Mouse (Mus musculus): Measurements from ENCODE around the gene Slc12a8. TPM values are rescaled to one million over a fixed set of nuclear protein-coding genes. Genes with fewer than 3 reads are reported as not detected.

Gene Slc12a8
- polyA plus RNA-seq, 1 experiment from 2014 or later: 6.2 TPM

GRCm38 (mm10) chr16:33606691-33607532 is 89.8 kb downstream of the Slc12a8 start:
- no peak overlapping the region for H3K4me3 ChIP-seq (replicated peaks)
- no peak overlapping the region for H3K27ac ChIP-seq
- no peak overlapping the region for H3K9ac ChIP-seq
- H3K4me2 ChIP-seq (replicated peaks): no peak overlapping the region
- no peak for ATAC-seq
- no peaks in the 10 kb centered on the region for H3K9me3 ChIP-seq
- no peaks in the 10 kb centered on the region for H3K27me3 ChIP-seq (replicated peaks)
- 65% methylated on average over 8 of the region's 8 CpGs for WGBS
- H3K4me1 ChIP-seq (replicated peaks): peaks cover 6% of the 10 kb centered on the region; the same call in 1 of the 2 replicates
- H3K36me3 ChIP-seq: no peaks in the 10 kb centered on the region

- 59% methylated on average over 2 of the region's 2 CpGs for WGBS
- no peak for ATAC-seq
- H3K27ac ChIP-seq: no peak overlapping the region
- no peaks in the 10 kb centered on the region for H3K36me3 ChIP-seq
- no peaks in the 10 kb centered on the region for H3K27me3 ChIP-seq (replicated peaks)
- H3K4me2 ChIP-seq (replicated peaks): no peak overlapping the region
- H3K9me3 ChIP-seq: no peaks in the 10 kb centered on the region
- H3K4me3 ChIP-seq (replicated peaks): no peak overlapping the region
- H3K4me1 ChIP-seq (replicated peaks): peaks cover 6% of the 10 kb centered on the region; the same call in 1 of the 2 replicates
- H3K9ac ChIP-seq: no peak overlapping the region
These were observed 92.4 kb downstream of the Slc12a8 start for GRCm38 (mm10) chr16:33609554-33609953.

- 83% methylated on average over 7 of the region's 7 CpGs for WGBS
These were observed 93.3 kb downstream of the Slc12a8 start for GRCm38 (mm10) chr16:33610466-33610865.

GRCm38 (mm10) chr16:33611291-33611690 is 94.2 kb downstream of the Slc12a8 start:
- Histone ChIP-seq H3K4me3 (replicated peaks) (no peak overlapping the region), H3K9ac (no peak overlapping the region), H3K4me2 (replicated peaks) (no peak overlapping the region), H3K9me3 (no peaks in the 10 kb centered on the region), H3K27ac (no peak overlapping the region), H3K36me3 (no peaks in the 10 kb centered on the region), H3K27me3 (replicated peaks) (no peaks in the 10 kb centered on the region), H3K4me1 (replicated peaks) (peaks cover 6% of the 10 kb centered on the region; the same call in 1 of the 2 replicates)
- ATAC-seq: no peak
- WGBS: 78% methylated on average over 8 of the region's 8 CpGs

More at GRCm38 (mm10) chr16:33610466-33610865, 93.3 kb downstream of the Slc12a8 start:
- peaks cover 6% of the 10 kb centered on the region; the same call in 1 of the 2 replicates for H3K4me1 ChIP-seq (replicated peaks)
- no peak overlapping the region for H3K4me2 ChIP-seq (replicated peaks)
- no peak overlapping the region for H3K27ac ChIP-seq
- no peaks in the 10 kb centered on the region for H3K9me3 ChIP-seq
- ATAC-seq: no peak
- no peak overlapping the region for H3K4me3 ChIP-seq (replicated peaks)
- no peaks in the 10 kb centered on the region for H3K27me3 ChIP-seq (replicated peaks)
- H3K9ac ChIP-seq: no peak overlapping the region
- H3K36me3 ChIP-seq: no peaks in the 10 kb centered on the region

GRCm38 (mm10) chr16:33612056-33612770 is 95.1 kb downstream of the Slc12a8 start:
- WGBS: 69% methylated on average over 6 of the region's 6 CpGs
- ATAC-seq: 0 out of 2 replicates have a peak, but pooled peaks have one; percentile 23
- Histone ChIP-seq H3K4me3 (replicated peaks) (no peak overlapping the region), H3K27ac (no peak overlapping the region), H3K9ac (no peak overlapping the region), H3K9me3 (no peaks in the 10 kb centered on the region), H3K4me1 (replicated peaks) (peaks cover 6% of the 10 kb centered on the region; the same call in 1 of the 2 replicates), H3K36me3 (no peaks in the 10 kb centered on the region), H3K27me3 (replicated peaks) (no peaks in the 10 kb centered on the region), H3K4me2 (replicated peaks) (no peak overlapping the region)

GRCm38 (mm10) chr16:33615986-33616385 is 98.9 kb downstream of the Slc12a8 start:
- H3K9ac ChIP-seq: no peak overlapping the region
- H3K4me3 ChIP-seq (replicated peaks): no peak overlapping the region
- WGBS: 90% methylated on average over 3 of the region's 3 CpGs

GRCm38 (mm10) chr16:33621836-33622235 is 104.7 kb downstream of the Slc12a8 start:
- 53% methylated on average over 3 of the region's 3 CpGs for WGBS
- Histone ChIP-seq H3K36me3 (no peaks in the 10 kb centered on the region), H3K4me2 (replicated peaks) (no peak overlapping the region), H3K4me3 (replicated peaks) (no peak overlapping the region), H3K9me3 (no peaks in the 10 kb centered on the region), H3K27ac (no peak overlapping the region), H3K9ac (no peak overlapping the region), H3K27me3 (replicated peaks) (no peaks in the 10 kb centered on the region), H3K4me1 (replicated peaks) (no peaks in the 10 kb centered on the region)
- ATAC-seq: no peak

More at GRCm38 (mm10) chr16:33615986-33616385, 98.9 kb downstream of the Slc12a8 start:
- no peak overlapping the region for H3K27ac ChIP-seq
- H3K27me3 ChIP-seq (replicated peaks): no peaks in the 10 kb centered on the region
- no peak for ATAC-seq
- peaks cover 6% of the 10 kb centered on the region; the same call in 1 of the 2 replicates for H3K4me1 ChIP-seq (replicated peaks)
- no peaks in the 10 kb centered on the region for H3K36me3 ChIP-seq
- H3K9me3 ChIP-seq: no peaks in the 10 kb centered on the region
- H3K4me2 ChIP-seq (replicated peaks): no peak overlapping the region

- Histone ChIP-seq H3K9me3 (no peaks in the 10 kb centered on the region), H3K4me2 (replicated peaks) (no peak overlapping the region), H3K4me3 (replicated peaks) (no peak overlapping the region), H3K9ac (no peak overlapping the region), H3K4me1 (replicated peaks) (no peaks in the 10 kb centered on the region), H3K27ac (no peak overlapping the region), H3K36me3 (no peaks in the 10 kb centered on the region), H3K27me3 (replicated peaks) (no peaks in the 10 kb centered on the region)
- WGBS: 95% methylated on average over 9 of the region's 9 CpGs
- ATAC-seq: no peak
These were observed 107.5 kb downstream of the Slc12a8 start for GRCm38 (mm10) chr16:33624586-33624985.

GRCm38 (mm10) chr16:33629539-33629938 is 112.4 kb downstream of the Slc12a8 start:
- Histone ChIP-seq H3K27ac (no peak overlapping the region), H3K4me1 (replicated peaks) (no peaks in the 10 kb centered on the region), H3K27me3 (replicated peaks) (no peaks in the 10 kb centered on the region), H3K4me3 (replicated peaks) (no peak overlapping the region), H3K9me3 (no peaks in the 10 kb centered on the region), H3K9ac (no peak overlapping the region), H3K36me3 (no peaks in the 10 kb centered on the region), H3K4me2 (replicated peaks) (no peak overlapping the region)
- ATAC-seq: no peak
- 75% methylated on average over 5 of the region's 5 CpGs for WGBS

GRCm38 (mm10) chr16:33635836-33636595 is 118.9 kb downstream of the Slc12a8 start:
- H3K4me3 ChIP-seq (replicated peaks): no peak overlapping the region
- H3K4me1 ChIP-seq (replicated peaks): no peaks in the 10 kb centered on the region
- H3K27me3 ChIP-seq (replicated peaks): no peaks in the 10 kb centered on the region
- no peak overlapping the region for H3K9ac ChIP-seq
- H3K4me2 ChIP-seq (replicated peaks): no peak overlapping the region
- no peaks in the 10 kb centered on the region for H3K36me3 ChIP-seq
- 71% methylated on average over 12 of the region's 12 CpGs for WGBS
- H3K9me3 ChIP-seq: no peaks in the 10 kb centered on the region
- no peak for ATAC-seq
- no peak overlapping the region for H3K27ac ChIP-seq

- Histone ChIP-seq H3K9me3 (no peaks in the 10 kb centered on the region), H3K4me2 (replicated peaks) (no peak overlapping the region), H3K4me3 (replicated peaks) (no peak overlapping the region), H3K27ac (no peak overlapping the region), H3K9ac (no peak overlapping the region), H3K4me1 (replicated peaks) (no peaks in the 10 kb centered on the region), H3K36me3 (no peaks in the 10 kb centered on the region), H3K27me3 (replicated peaks) (no peaks in the 10 kb centered on the region)
- WGBS: 46% methylated on average over 3 of the region's 3 CpGs
- no peak for ATAC-seq
These were observed 124.7 kb downstream of the Slc12a8 start for GRCm38 (mm10) chr16:33641779-33642178.

- no peak for ATAC-seq
- WGBS: 91% methylated on average over 6 of the region's 6 CpGs
- H3K9me3 ChIP-seq: no peaks in the 10 kb centered on the region
- H3K27ac ChIP-seq: no peak overlapping the region
- H3K4me3 ChIP-seq (replicated peaks): no peak overlapping the region
- no peak overlapping the region for H3K9ac ChIP-seq
- H3K36me3 ChIP-seq: no peaks in the 10 kb centered on the region
- H3K4me2 ChIP-seq (replicated peaks): no peak overlapping the region
- H3K4me1 ChIP-seq (replicated peaks): no peaks in the 10 kb centered on the region
- no peaks in the 10 kb centered on the region for H3K27me3 ChIP-seq (replicated peaks)
These were observed 136.0 kb downstream of the Slc12a8 start for GRCm38 (mm10) chr16:33653116-33653515.

Measured in intestine, embryonic 15.5 days (tissue).